Mouse (Mus musculus): ENCODE data around the gene Nktr.

DNA sequence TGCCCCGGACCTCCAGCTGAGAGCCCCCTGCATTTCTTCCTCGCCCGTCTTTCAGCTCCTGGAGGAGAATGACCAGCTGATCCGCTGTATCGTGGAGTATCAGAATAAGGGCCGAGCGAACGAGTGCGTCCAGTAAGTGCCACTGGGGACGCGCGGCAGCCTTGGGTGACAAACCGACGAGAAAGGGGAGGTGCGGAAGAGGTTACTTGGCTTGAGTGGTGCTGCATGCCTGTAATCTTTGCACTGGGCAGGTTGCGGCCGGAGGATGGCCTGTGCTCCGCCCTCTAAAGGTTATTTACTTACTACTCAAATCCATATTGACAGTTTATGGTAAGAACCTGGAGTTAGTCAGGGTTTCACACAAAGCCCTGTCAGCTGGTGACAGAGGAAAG lies 8.4 kb upstream of the Nktr start:
- TF ChIP-seq EP300 (IDR thresholded peaks at IDR 0.05; ENCODE audit: low read depth) (peak; percentile 8; the same call in 1 of the 2 replicates), CTCF (IDR thresholded peaks at IDR 0.05; ENCODE audit: low read depth) (0 out of 2 replicates have a peak, but pooled peaks have one; percentile 12)
